Mouse (Mus musculus): ENCODE measurements around the gene Ocln.
"Not testable (repeated sequence)": the region's sequence is repeated elsewhere in the genome, so short reads cannot be mapped to it uniquely, and the experiment has no call there.

The Ocln gene

DNA sequence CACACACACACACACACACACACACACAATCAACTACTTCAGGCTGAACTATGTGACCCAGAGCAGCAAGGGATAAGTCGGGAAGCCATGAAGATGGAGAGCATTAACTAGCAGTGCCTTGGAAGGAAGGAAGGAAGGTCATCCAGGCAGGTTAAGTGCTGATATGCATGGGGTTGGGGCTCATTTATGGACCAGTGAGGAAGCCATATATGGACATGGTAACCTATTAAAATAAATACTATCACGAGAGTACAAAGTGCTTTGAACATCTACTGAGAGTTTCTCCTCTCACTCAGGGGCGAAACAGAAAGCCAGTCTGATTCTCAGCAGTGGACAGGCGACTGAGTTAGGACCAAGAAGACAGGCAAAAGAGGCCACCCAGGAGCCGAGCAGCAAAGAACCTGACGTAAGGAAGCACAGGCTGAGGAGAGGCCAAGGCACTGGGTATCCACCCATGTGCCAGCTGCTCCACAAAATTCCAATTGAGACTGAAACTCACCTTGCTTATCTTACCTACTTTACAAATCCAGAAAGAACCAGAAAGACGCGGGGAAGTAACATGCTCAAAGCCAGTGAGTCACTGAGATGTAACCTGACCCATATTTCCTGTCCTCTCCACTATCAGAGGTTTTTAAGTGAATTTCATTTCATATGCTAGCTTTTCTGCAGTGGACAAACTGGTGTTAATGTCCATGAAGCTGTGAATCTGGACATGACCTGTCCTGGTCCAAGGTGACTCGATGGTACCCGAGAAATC is 9.3 kb downstream of the Ocln start:
- no peak for DNase-seq (ENCODE audit: low spot score in 2 of 2)

DNA sequence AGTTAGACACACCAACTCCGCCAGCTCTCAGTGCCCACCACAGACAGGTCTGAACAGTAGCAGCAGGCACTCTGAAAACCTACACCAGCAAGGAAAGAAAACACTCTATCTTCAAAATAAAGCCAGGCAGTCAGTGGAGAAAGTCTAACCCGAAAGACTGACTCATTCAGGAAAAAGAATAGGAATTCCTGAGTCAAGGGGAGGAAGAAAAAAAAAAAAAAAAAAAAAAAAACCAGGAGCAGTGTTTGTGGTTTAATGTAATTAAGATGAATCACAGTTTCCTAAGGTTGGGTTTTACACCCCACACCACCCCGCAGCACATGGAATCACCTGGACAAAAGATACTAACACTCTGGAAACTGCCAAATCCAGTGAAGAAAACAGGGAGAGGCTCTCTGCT is 16.4 kb downstream of the Ocln start:
- DNase-seq (ENCODE audit: low spot score in 2 of 2) = no peak

DNA sequence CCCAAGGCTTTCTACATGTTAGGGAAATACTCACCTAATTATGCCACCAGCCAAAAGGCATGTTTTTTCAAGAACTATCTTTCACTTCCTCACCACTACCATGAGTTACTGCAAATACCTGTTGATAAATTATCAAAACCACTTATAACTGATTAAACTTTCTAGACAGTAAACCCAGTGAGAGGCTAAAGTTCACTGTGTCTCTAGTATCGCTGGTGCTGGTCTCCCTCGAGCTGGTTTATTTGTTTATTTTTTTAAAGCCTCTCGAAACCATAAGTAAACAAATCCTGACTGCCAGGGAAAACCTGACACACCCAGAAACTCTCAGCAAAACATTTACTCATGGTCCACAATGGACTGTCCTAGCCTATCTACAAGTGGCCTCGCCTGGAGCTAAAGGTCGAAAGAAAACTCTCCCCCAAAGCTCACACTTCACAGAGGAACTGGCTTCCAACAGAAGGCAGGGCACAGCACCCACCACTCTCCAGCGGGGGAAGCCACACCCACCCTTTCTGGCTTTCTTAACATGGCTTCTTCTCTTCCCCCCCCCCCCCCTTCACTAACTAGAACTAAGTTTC is 19.6 kb downstream of the Ocln start:
- no peak for DNase-seq (ENCODE audit: low spot score in 2 of 2)

DNA sequence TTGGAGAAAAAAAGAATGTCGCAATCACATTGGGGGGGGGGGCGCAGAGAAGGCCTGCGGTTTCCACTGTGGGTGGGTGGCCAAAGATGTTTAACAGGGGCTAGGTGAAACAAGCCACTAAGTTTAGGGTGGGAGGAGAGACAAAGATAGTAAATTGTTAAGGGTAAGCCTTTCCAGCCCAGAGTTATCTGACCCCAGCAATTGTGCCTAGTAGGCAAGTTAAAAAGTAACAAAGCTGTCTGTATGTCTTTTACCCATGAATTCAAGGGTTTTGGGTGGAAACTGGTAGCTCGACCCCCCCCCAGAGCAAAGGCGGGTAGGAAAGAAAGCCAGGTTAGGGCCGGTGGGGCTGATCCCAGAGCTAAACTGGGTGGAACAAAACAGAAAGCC is 25.9 kb downstream of the Ocln start:
- DNase-seq (ENCODE audit: low spot score in 2 of 2) = no peak

DNA sequence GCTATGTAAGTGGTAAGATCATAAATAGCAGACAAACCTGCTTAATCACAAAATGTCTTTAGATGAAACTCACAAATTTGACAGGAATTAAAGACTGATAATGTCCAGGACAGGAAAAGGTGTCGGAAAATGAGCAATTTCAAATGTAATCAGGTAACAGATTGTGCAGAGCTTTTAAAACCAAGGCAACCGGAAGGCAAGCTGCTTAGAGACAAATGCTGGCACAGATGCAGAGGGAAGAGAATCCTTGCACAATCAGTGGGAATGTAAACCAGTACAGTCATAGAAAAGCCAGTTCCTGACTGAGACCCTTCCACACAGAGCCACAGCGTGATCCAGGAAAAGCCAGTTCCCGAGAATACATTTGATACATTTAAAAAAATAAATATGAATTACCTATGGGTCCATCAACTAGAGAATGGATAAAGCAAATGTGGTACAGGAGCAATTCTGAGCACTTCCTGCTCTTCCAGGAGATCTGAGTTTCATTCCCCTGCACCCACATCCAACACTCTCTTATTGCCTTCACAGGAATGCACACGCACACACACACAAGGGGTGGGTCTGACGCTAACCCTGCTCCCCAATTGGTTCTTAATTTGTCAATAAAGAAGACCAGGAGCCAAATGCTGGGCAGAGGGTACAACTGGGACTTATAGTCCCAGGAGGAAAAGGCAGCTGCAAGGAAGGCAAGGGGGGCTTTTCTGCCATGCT is 26.4 kb downstream of the Ocln start:
- DNase-seq (ENCODE audit: low spot score in 2 of 2) = peak in 1 of 2 experiments; percentile 16

DNA sequence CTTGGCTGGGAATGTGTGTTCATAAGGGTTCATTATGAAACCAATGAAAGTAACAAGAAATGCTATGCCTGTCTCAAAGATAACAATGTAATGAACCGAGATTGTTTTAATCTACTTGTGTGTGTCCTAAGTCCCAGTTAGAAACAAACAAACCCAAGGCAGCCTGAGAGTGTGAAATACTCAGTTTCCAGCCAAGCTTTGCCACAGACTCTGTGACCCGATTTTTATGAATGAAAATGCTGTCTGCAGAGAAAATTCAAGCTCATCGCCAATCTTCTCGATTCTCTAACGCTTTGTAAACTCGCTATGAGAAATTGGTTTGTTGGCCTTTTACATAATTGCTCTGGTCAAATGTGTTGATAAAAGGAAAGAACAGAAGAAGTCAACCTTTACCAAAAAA is 27.6 kb downstream of the Ocln start:
- no peak for DNase-seq (ENCODE audit: low spot score in 2 of 2)

DNA sequence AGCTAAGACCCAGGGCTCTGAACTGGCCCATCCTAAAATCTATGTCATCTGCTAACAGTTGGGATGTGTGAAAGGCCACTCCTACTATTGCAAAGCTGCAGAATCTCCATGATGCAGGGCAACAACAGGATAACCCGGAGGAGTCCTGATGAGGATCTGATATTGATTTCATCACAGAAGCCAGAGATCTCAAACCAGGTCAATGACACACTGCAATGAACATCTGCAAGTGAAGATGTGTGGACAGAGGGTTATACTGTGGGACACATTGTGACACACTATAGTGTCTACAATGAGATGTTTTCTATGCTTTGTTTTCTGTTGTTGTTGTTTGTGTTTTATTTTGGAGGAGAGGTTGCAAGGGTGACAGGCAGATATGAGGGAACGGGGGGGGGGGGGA is 28.8 kb downstream of the Ocln start:
- DNase-seq (ENCODE audit: low spot score in 2 of 2) = no peak

DNA sequence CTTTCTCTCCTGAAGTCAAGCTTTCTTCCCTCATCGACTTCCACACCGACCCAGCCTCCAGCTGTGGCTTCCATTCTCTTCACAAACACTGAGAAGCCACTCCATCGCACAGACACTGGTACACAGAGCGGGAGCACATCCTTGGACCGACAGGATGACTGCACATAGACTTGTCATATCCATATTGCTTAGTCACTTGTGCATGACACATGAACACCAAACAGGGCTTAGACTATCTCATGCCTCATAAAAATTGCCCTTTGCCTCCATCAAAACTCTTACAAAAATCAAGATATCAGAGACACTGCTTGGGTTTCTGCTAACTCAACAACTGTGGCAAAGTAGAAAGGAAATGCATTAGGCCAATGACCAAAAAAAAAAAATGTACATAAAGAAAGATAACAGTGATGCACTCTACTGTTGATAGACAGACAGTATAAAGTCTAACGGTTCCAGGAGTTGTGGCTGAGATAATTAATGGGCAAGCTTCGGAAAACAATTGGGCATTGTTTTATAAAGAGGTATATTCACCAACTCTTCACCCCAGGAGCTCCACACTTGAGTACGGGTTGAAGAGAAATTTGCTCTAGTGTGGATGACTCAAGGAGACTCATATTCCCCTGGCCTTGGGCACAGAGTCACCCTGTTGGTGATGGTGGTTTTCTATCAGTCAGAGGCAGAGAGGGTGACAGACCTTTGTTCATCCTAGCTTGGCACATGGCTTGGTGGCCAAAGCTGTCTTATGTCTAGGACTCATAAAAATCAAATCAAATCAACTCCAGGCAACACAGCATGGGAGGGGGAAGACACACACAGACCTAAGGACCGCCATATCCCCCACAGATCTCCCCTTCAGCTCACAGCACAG is 30.6 kb downstream of the Ocln start:
- no peak for DNase-seq (ENCODE audit: low spot score in 2 of 2)

DNA sequence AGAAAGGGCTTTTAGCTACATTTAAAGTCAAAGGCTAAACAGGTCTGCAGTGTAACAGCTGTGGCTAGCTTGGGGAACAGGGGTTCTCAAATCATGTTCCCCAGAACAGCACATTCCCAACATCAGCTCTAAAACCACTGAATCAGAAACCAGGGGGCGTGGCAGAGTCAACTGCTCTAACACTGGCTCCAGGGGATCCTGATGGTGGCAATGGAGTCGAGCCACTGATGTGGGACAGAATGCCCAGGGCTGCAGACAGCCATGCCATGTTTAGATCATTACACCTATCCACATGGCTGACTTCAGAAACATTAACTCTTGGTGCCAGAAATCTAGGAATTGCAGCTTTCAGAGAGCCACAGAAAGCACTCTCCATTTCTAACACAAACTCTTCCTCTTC is 33.4 kb downstream of the Ocln start:
- DNase-seq (ENCODE audit: low spot score in 2 of 2) = no peak

DNA sequence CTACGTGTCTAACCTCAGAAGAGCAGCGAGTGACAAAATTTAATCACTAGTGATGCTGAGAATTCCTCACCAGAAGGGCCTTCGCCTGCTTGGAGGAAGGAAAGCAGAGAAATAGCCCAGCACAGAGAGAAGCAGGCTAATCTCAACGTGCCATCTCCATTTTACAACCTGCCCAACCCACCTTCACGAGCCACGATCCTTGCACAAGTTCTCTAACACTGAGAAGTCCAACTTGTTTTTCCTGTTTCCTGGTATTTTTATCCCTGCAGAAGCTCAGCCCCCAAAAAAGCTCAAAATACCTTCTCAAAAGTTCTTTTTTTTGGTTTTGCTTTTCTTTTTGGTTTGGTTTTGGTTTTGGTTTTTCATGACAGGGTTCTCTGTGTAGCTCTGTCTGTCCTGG is 34.3 kb downstream of the Ocln start:
- no peak for DNase-seq (ENCODE audit: low spot score in 2 of 2)

DNA sequence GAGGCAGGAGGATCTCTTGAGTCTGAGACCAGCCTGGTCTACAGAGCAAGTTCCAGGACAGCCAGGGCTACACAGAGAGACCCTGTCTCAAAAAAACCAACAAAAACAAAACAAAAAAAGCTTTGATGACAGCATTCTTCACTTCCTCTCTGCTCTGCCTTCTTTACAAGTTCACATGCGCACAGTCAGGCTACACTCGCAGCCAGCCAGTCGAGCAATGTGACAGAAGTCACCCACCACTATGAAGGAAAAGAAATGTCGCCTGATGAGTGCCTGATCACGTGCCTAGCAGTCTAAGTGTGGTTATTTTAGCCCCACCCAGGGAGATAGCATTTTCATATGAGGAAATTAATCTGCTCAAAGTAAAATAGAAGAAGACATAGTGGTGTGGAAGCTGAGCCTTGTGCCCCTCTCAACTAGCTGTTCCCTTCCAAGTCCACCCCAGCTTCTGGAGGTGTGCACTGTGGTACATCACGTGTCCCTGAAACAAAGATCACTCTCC is 34.8 kb downstream of the Ocln start:
- no peak for DNase-seq (ENCODE audit: low spot score in 2 of 2)

DNA sequence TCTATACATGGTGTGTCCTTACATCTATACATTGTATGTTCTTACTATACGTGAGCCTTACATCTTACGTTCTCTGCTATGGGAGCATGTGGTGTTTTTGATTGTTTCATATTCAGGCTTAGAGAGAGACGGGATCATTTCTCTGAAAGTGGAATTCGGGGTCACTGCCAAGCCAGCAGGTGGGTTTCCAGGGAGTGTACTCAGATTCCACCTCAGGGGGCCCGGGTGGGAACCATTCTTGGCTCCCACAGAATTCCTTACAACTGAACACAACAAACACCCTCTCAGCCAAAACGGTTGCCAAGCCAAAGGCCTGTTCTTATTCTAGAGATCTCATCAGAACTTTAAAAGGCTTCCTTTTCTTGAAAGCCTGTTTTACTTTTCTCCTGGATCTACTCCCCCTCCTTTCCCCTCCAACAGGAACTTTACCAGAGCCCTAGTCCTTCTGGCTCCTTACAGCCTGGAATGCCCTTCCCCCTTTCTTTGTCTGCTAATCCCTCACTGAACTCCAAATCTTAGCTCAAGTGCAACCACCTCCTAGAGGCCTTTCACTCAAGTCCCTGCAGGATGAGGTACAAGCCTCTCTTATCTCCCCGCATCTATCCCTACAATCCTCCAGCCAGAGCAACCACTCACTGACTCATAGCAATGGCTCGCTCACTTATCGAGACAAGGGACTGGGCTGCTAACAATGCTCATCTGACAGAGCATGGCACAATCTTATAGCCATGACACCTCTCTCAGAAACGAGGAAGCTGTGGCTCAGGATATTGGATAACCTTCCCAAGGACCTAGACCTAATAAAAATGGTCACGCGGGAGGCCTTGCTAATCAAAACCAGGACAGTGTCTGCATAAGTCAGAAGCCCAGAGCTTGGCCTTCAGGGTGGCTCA is 36.1 kb downstream of the Ocln start:
- no peak for DNase-seq (ENCODE audit: low spot score in 2 of 2)

DNA sequence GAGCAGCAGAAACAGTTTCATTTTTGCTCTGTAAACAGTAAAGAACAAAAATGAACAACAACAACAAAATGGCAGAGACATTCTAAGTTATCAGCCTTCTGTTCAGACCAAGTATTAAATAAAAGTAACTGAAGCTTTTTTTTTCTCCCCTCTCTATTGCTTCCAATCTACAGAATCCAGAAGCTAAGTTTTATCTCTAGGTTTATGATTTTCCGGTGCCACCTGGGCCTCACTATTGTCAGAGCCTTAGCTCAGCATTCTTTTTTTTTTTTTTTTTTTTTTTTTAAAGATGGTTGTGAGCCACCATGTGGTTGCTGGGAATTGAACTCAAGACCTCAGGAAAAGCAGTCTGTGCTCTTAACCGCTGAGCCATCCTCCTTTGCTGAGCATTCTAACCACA is 39.7 kb downstream of the Ocln start:
- no peak for DNase-seq (ENCODE audit: low spot score in 2 of 2)

DNA sequence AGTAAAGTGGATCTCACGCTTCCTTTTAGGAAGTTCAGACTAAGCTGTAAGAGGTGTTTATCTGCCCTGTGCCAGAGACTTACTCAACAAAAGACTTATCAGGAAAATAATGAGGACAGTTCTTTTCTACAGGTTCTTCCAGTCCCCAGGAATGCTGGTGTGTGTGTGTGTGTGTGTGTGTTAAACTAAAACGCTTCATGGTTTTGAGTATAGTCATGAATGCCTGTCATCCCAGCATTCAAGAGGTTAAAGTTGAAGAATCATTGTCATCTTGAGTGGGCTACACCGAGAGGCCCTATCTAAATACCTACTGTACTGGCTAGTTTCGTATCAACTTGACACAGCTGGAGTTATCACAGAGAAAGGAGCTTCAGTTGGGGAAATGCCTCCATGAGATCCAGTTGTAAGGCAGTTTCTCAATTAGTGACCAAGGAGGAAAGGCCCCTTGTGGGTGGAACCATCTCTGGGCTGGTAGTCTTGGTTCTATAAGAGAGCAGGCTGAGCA is 40.6 kb downstream of the Ocln start:
- no peak for DNase-seq (ENCODE audit: low spot score in 2 of 2)

DNA sequence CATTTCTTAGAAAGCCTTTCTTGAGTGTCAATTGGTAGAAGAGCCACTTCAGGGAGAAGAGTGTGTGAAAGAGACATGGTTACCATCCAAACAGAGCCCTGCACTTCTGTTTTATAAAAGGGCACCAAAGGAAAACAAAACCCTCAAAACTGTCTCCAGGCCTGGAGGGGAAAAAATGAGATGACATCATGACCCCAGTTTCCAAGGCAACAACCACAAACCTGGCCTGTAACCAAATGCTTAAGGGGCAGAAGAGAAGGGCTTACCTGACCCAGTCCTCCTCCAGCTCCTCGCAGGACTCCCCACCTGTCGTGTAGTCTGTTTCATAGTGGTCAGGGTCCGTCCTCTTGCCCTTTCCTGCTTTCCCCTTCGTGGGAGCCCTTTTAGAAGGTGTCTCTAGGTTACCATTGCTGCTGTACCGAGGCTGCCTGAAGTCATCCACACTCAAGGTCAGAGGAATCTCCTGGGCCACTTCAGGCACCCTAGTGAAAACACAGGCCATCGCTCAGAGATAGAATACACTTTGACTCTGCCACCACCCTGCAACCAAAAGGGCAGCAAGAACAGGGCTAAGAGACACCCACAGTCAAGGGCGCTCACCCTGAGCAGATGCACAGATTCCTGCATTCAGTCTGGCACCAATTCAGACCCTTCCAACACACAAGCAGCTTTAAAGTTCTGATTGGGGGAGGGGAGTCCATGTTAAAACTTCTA is 41.2 kb downstream of the Ocln start:
- no peak for DNase-seq (ENCODE audit: low spot score in 2 of 2)

DNA sequence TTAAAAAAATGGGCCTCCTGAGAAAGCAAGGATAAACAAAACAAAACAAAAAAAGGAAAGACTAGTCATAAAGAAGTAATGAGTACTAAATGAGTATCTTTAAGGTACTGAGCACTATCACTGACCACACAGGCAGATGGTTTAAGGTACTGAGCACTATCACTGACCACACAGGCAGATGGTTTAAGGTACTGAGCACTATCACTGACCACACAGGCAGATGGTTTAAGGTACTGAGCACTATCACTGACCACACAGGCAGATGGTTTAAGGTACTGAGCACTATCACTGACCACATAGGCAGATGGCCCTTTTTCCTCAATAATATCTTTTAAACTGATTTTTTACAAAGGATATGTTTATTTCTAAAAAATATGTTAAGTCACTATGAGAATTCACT is 52.9 kb downstream of the Ocln start:
- DNase-seq (ENCODE audit: low spot score in 2 of 2) = not testable (repeated sequence)

DNA sequence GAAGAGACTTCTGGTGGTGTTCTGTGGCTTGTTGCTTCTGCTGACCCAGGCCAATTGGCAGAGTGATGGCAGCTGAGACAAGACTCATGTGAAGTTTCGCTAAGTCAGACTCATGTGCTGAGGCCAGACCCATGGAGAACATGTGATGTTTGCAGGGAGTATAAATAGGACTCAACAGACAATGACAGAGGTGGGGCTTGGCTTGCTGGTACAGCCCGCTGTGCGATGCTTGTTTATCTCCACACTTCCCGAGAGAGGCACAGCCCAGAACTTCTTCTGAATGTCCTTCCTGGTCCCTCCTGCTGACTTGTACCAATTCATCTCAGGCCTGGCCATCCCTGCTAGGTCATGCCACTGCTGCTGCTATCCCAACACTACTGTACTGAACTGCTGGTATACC is 57.2 kb downstream of the Ocln start:
- DNase-seq (ENCODE audit: low spot score in 2 of 2) = no peak

DNA sequence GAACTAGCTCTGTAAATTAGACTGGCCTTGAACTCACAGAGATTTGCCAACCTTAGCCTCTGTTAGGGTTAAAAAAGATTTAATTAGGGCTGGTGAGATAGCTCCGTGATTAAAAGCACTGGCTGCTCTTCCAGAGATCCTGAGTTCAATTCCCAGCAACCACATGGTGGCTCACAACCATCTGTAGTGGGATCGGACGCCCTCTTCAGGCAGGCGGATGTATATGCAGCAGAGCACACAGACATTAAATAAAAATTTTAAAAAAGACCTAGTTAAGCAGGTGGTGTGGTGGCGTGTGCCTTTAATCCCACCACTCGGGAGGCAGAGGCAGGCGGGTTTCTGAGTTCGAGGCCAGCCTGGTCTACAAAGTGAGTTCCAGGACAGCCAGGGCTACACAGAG is 58.1 kb downstream of the Ocln start:
- DNase-seq (ENCODE audit: low spot score in 2 of 2) = not testable (repeated sequence)

DNA sequence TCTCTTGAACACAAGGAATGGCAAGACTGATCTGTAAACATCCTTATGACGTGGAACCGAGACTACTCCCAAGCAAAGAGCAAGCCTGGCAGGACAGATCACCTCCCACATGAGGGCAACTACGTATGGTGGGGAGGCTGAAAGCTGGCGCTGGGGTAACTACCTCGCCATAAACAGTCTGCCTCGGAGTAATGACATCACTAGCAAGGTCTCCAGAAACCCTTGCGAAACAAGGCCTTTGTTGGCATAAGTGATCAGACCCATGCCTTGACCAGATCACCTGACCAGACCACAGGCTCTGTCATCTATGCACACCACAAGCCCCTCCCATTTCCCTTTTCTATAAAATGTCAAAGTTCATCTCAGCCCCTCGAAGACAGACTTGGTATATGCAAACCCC is 59.2 kb downstream of the Ocln start:
- no peak for DNase-seq (ENCODE audit: low spot score in 2 of 2)

Data from right cerebral cortex, adult 2 months (tissue).